Mouse (Mus musculus): ENCODE data around the gene Naglu. TPM values are rescaled to one million over a fixed set of nuclear protein-coding genes. Genes with fewer than 3 reads are reported as not detected.

Gene Naglu
- 10 to 100 TPM in 1 of 2 experiments, 1 to 10 TPM in 1; 9.4 to 10.2 TPM for total RNA-seq (2021)

GRCm38 (mm10) chr11:101069391-101070188 lies at the start of gene Naglu:
TSS of gene Naglu (plus strand) at chr11:101070012.
- DNase-seq (ENCODE audit: extremely low spot score in 1 of 2, low spot score in 2 of 2), result peak; percentile 94 to 98
- intact Hi-C loops (cut with DNase I), result no loop called here

DNA sequence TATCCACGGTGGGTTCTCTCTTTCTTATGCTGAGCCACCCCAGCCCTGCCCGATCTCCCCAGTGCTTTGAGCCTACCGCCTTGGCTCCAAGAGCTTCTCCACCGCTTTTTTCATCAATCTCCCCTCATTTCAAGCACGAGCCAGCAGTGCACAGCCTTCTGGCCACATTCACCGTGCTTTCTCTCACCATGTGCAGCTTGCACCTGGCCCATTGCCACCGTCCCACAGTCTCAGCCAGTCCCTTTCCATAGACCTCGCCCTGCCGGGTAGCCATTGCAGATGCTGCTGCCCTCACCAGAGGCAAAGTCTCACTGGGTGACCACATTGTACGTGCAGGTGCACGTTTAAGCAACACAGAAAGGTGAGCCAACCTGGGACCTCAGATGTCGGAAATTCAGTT lies 46.4 kb upstream of the Naglu start:
- intact Hi-C loops (cut with DNase I), result no loop called here
- DNase-seq (ENCODE audit: extremely low spot score in 1 of 2, low spot score in 2 of 2), result peak; percentile 42 to 68

DNA sequence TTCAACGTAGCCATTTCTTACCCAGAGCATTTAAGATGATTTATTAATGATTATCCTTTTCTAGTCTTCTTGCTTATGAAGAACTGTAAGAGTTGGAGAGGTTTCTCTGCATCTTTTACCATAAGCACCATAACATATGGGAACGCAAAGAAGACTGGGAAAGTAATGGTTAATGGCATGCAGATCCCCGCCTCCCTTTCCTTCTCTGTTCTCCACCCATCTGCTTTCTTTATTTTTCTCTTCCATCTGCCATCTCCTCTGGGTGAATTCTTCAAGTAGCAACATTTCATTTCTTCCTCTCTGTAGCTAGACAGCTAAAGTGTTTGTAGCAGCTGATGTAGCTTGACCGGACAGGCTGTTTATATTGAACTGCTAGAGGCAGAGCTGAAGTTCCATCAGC lies 45.8 kb upstream of the Naglu start:
- intact Hi-C loops (cut with DNase I), result no loop called here
- no peak for DNase-seq (ENCODE audit: extremely low spot score in 1 of 2, low spot score in 2 of 2)

DNA sequence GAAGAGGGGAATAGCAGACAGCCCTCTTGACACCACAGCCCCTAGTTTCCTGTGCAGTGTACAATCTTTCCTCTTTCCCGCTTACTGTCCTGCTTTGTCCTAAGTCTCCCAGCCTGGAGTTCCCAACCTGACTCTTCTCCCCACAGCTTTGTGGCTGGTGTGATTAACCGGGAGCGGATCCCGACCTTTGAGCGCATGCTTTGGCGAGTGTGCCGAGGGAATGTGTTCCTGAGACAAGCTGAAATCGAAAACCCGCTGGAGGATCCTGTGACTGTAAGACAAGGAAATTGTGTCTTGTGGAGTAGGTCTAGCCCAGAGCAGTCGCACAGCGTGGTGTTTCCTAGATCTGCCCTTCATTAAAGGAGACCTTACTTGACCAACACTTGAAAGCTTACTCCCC lies 42.7 kb upstream of the Naglu start:
- intact Hi-C loops (cut with DNase I), result no loop called here
- DNase-seq (ENCODE audit: extremely low spot score in 1 of 2, low spot score in 2 of 2), result no peak

DNA sequence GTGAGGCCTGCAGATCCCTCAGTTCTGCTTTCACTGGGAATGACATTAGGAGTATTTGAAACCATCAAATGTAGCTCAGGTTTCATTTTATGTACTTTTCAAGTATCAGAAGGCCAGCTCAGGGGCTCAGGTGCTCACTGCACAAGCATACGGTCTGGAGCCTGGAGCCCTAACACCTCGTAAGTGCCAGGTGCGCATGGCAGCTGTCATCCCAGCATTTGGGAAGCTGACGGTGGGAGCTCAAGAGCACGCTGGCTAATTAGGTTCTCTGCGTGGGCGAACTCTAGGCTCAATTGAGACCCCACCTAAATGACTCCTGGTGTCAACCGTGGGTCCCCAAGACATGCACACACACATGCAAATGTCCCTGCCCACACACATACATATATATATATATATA lies 40.5 kb upstream of the Naglu start:
- intact Hi-C loops (cut with DNase I), result no loop called here
- no peak for DNase-seq (ENCODE audit: extremely low spot score in 1 of 2, low spot score in 2 of 2)

DNA sequence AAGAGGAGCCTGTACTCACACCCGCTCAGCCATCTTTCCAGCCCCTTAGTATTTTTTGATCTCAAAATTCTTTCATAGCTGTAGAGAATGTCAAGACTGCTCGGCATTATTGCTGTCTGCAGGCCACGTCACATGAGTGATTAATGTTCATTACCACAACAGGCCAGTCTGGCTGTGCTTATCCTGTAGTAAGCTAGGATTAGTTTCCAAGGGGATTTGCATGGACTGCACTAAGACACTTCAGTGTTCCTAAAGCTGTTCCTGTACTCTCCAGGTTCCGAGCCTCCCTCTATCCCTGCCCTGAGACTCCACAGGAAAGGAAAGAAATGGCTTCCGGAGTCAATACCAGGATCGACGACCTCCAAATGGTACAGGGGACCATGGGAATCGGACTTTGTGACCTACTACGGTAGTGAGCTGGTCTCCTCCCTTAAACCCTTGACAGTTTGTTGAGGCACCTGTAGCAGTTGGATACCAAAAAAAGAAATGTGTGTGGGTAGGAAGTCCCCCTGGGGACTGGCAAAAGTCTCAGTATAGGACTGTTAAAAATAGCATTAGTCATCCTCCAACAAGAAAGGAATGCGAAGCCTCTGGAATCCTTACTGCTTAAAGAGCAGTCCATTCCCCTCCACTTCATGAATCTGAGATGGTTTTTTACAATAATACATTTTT lies 39.5 kb upstream of the Naglu start:
- intact Hi-C loops (cut with DNase I), result no loop called here
- no peak for DNase-seq (ENCODE audit: extremely low spot score in 1 of 2, low spot score in 2 of 2)

DNA sequence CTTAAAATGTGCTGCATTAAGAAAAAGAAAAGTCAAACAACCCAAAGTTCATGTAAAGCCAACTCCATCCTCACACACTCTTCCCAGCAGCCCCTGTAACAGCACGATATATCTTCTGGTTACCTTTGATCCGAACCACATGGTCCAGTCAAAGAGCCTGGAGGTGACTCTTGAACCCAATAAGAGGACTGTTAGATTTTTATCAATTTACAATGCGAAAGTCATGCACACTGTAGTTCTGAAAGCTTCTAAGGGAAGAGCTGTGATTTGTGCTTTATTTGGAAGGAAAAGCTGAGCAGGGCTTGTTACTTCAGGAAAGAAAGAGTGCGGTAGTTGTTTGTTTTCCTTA lies 39.0 kb upstream of the Naglu start:
- intact Hi-C loops (cut with DNase I), result no loop called here
- DNase-seq (ENCODE audit: extremely low spot score in 1 of 2, low spot score in 2 of 2), result no peak

DNA sequence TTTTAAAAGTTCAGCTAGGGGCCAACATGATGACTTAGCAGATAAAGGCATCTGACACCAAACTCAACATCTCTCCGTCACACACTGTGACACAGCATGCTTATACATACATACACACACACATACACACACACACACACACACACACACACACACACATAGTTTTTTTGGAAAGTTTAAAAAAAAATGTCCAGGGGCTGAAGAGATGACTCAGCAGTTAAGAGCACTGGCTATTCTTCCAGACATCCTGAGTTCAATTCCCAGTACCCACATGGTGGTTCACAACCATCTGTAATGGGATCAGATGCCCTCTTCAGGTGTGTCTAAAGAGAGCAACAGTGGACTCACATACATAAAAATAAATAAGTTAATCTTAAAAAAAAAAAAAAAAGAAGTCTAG lies 38.3 kb upstream of the Naglu start:
- intact Hi-C loops (cut with DNase I), result no loop called here
- no peak for DNase-seq (ENCODE audit: extremely low spot score in 1 of 2, low spot score in 2 of 2)

GRCm38 (mm10) chr11:101033856-101034500 lies 35.8 kb upstream of the Naglu start:
- DNase-seq (ENCODE audit: extremely low spot score in 1 of 2, low spot score in 2 of 2), result no peak
- intact Hi-C loops (cut with DNase I), result no loop called here

DNA sequence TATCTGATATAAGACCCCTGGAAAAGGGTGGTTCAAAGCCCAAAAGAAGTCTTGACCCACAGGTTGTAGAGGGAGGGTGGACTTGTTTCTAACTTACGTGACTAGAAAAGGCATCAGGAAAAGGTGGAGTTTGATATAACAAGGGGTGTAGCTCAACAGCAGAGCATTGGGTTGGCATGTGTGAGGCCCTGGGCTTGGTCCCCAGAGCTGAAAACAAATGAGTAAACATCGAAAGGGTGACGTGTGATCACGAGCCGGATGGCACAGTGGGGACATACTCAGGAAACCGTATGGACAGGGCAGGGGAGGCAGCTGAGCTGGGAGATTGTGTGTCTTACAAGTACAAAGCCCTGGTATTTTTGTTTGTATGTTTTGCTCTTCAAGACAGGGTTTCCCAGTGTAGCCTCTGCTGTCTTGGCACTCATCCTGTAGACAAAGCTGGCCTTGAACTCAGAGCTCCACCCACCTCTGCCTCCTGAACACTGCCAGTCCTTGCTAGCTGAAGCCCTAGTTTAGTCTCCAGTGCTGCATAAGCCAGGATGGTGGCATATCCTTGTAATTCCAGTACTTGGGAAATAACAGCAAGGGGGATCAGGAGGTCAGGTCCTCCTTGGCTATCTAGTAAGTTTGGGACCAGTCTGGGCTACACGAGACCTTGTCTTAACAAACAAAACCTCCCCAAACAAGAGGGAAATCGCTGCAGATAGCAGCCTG lies 35.0 kb upstream of the Naglu start:
- intact Hi-C loops (cut with DNase I), result no loop called here
- no peak for DNase-seq (ENCODE audit: extremely low spot score in 1 of 2, low spot score in 2 of 2)

DNA sequence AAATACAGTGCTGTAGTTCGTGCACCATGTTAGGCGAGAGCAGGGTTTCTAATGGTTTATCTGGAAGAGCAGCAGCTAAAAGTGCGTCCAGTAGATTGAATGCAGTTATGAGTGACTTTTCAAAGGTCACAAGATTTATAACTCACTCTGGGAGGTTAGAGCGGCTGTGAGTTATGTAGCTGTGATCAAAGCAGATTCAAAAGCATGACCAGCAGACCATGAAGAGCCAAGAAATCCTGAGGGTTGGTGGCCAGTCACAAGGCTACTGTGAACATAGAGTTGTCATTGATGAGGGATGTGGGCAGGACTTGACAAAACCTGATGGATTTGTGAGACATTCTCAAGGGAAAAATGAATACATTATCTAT lies 34.5 kb upstream of the Naglu start:
- DNase-seq (ENCODE audit: extremely low spot score in 1 of 2, low spot score in 2 of 2), result no peak
- intact Hi-C loops (cut with DNase I), result no loop called here

GRCm38 (mm10) chr11:101037795-101038194 lies 32.0 kb upstream of the Naglu start:
- DNase-seq (ENCODE audit: extremely low spot score in 1 of 2, low spot score in 2 of 2), result no peak
- intact Hi-C loops (cut with DNase I), result no loop called here

GRCm38 (mm10) chr11:101045826-101046225 lies 24.0 kb upstream of the Naglu start:
- intact Hi-C loops (cut with DNase I), result no loop called here
- DNase-seq (ENCODE audit: extremely low spot score in 1 of 2, low spot score in 2 of 2), result no peak

- no peak for DNase-seq (ENCODE audit: extremely low spot score in 1 of 2, low spot score in 2 of 2)
These were observed 23.4 kb upstream of the Naglu start for GRCm38 (mm10) chr11:101046440-101046839.

DNA sequence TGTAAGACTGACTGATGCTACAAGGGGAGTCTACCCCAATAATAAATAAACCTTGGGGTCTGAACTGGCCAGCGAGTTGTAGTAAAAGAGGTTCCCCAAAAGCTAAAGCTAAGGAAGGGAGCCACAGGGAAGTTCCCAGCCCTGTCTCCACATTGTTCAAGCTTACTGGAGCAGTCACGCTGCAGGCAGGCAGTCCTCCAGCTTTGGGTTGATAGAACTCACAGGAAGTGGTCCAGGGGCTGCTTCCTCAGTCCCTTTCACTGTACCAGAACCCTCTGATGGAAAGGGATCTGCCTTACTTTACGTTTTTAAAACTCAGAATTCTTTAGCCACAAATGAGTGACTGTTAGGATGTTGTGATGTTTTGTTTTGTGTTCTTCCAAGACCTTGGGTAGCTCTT lies 22.3 kb upstream of the Naglu start:
- intact Hi-C loops (cut with DNase I), result no loop called here
- no peak for DNase-seq (ENCODE audit: extremely low spot score in 1 of 2, low spot score in 2 of 2)

More at GRCm38 (mm10) chr11:101046440-101046839, 23.4 kb upstream of the Naglu start:
- intact Hi-C loops (cut with DNase I), result no loop called here

DNA sequence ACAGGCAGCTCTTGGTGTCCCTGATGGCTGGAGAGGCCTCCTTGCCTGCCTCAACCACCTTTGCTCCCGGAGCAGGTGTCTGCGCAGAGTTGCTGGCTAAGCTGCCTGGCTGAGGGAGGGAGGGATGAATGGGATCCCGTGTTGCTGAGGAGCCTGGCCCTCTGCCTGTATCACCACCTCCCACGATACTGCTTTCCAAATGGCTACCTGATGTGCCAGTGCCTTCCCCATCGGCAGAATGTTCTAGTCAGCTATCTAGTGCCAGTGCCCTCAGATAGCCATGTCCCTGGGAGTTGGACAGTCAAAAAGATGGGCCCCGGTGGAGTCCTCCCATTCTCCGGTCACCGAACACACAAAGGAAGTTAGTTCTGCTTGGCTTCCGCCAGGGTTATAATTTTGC lies 19.5 kb upstream of the Naglu start:
- intact Hi-C loops (cut with DNase I), result loop anchor here (5.0 kb wide), 1 partner anchor 38 kb away; no protein-coding TSS in a partner anchor
- no peak for DNase-seq (ENCODE audit: extremely low spot score in 1 of 2, low spot score in 2 of 2)

DNA sequence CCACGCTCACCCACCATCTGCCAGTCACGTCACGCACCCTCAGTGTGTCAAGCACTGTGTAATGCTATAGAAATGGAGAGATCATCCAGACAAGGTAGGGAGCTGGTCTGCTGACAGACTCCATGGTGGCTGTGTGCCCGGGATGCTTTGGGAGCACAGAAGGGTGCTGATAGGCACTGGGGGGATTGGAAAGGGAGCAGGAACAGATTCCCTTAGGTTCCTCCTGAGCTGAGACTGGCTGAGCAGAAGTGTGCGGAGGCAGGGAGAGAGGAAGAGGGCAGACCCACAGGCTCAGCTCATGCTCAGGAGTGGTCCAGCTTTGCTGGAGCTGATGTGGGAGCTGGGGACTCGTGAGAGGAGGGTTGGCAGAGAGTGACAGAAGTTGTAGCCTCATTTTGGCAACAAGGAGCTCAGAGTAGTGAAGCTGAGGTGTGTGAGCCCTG lies 18.7 kb upstream of the Naglu start:
- no peak for DNase-seq (ENCODE audit: extremely low spot score in 1 of 2, low spot score in 2 of 2)
- intact Hi-C loops (cut with DNase I), result loop anchor here (5.0 kb wide), 1 partner anchor 39 kb away; no protein-coding TSS in a partner anchor

DNA sequence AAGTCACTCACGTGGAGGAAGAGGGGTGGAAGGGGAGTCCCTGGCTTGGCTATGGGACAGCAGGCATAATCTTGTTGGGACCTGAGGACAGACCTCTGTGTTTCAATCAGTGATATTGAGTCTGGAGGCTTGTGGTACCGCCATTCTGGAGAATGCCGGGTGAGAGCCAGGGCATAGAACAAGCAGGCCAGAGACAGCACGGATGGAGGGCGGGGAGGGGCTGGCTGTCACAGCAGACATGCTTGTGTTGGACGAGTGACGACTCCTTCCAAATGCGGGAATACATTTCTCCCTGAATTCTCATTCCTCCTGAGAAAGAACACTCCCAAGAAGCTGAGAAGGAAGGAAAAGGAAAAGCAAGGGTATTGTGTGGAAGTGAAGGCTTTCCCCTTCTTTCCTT lies 18.2 kb upstream of the Naglu start:
- intact Hi-C loops (cut with DNase I), result loop anchor here (5.0 kb wide), 1 partner anchor 39 kb away; no protein-coding TSS in a partner anchor

DNA sequence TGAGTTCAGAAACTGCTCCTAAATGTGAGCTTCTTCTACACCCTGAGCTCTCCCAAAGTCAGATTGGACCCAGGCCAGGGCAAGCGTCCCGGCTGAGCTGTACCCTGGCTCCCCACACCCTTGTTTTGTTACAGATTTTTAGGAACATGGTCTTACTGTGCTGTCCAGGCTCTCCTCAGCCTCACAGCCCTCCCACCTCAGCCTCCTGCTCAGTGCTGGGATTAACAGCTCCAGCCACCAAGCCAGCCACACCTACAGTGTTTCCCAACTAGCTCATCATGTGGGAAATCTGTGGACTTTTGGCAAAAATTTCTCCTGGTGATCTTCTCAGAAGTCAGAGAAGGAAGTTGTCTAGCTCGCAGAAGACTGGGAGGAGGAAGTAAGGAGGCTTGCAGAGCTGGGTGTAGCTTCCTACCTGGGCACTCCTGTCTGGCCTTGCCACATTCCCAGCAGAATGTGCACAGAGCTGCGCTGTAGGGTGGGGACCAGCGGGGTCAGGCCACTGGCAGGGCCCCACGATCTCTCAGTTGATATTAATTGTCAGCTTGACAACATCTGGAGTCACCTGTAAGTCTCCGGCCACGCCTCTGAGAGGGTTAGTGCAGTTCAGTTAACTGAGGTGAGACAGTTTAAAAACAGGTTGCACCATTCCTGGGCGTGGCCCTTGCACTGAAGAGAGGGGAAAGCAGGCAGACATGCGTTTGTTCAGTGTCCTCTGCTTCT lies 16.9 kb upstream of the Naglu start:
- intact Hi-C loops (cut with DNase I), result loop anchor here (5.0 kb wide), 1 partner anchor 41 kb away; no protein-coding TSS in a partner anchor

More for the DNA sequence above, 18.2 kb upstream of the Naglu start:
- no peak for DNase-seq (ENCODE audit: extremely low spot score in 1 of 2, low spot score in 2 of 2)

More for the DNA sequence above, 16.9 kb upstream of the Naglu start:
- no peak for DNase-seq (ENCODE audit: extremely low spot score in 1 of 2, low spot score in 2 of 2)
